Mouse (Mus musculus) spleen, adult 2 months (tissue): ENCODE data around the gene Rtn4r.

Experiments
- CTCF ChIP-seq: fragments of 200-500 bp; IDR thresholded peaks from 2 replicates; pipeline ENCODE4 v1.5.1; 2011; ENCODE audit warnings: mild to moderate bottlenecking, inconsistent platforms; ENCODE audit not compliant: insufficient read depth, insufficient read length, insufficient replicate concordance; ENCODE audit errors: extremely low read depth
- POLR2A ChIP-seq: fragments of 200-500 bp; IDR thresholded peaks from 2 replicates; pipeline ENCODE4 v1.6.1; 2011; ENCODE audit warnings: low read depth, low read length, inconsistent platforms

DNA sequence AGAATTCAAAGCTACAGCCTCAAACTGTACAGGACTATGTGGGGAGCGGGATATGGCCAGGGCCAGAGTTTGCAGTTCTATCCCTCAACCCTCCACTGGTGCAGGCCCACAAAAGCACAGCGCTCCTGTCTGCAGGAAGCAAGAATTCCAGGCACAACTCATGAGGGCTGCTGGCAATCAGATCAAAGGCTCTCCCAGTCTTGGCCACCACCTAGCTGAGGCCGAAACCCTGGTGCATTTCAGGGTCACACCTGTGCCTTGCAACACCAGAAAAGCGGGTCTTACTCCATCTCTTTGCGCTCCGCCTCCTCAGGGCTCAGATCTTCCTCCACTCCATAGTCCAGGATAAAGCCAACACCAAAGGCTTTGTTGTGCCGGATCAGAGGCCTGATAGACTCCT is 43.2 kb upstream of the Rtn4r start:
- no peak for TF ChIP-seq CTCF
- no peak for TF ChIP-seq POLR2A
